Mouse (Mus musculus) bone marrow macrophage, adult 2 months (primary cell): ENCODE measurements around the gene Zfp771.

ENCODE experiments used
- CTCF ChIP-seq: IDR thresholded peaks from 2 replicates; pipeline ENCODE4 v1.5.1; 2012; ENCODE audit warnings: low read depth, mild to moderate bottlenecking, low read length, moderate library complexity
- POLR2A ChIP-seq: IDR thresholded peaks from 2 replicates; pipeline ENCODE4 v1.6.1; 2012; ENCODE audit warnings: mild to moderate bottlenecking, low read depth, low read length, borderline replicate concordance

GRCm38 (mm10) chr7:127233368-127233749 lies 10.7 kb upstream of the Zfp771 start:
- TF ChIP-seq CTCF (no peak), POLR2A (no peak)
